Mouse (Mus musculus) G1E (cell line): Measurements from ENCODE around the gene Glrx2. TPM values are rescaled to one million over a fixed set of nuclear protein-coding genes. Genes with fewer than 3 reads are reported as not detected.

ENCODE experiments used
- ATAC-seq: 2 replicates; pipeline ENCODE4 v1.8.0; 2016; ENCODE audit warnings: mild to moderate bottlenecking; ENCODE audit not compliant: insufficient number of reproducible peaks, poor library complexity, low FRiP score, severe bottlenecking; ENCODE audit errors: extremely low read depth
- DNase-seq: peaks from one replicate; pipeline ENCODE4 v3.0.0; 2012; ENCODE audit warnings: low spot score
- H3K27me3 ChIP-seq: 2 replicates; pipeline ENCODE4 v1.6.1; 2012; ENCODE audit warnings: mild to moderate bottlenecking, low read length, inconsistent platforms; ENCODE audit not compliant: insufficient read depth
- H3K36me3 ChIP-seq: replicated peaks from 2 replicates; pipeline ENCODE3; 2012; ENCODE audit warnings: mild to moderate bottlenecking, inconsistent platforms
- H3K4me1 ChIP-seq: 2 replicates; pipeline ENCODE4 v1.6.1; 2012; ENCODE audit warnings: low read depth, low read length, inconsistent platforms, mixed read lengths; ENCODE audit not compliant: insufficient read depth
- H3K4me3 ChIP-seq: 2 replicates; pipeline ENCODE4 v1.5.1; 2012; ENCODE audit warnings: low read depth, mild to moderate bottlenecking, inconsistent platforms, low read length, moderate library complexity, mixed read lengths
- H3K9me3 ChIP-seq: replicated peaks from 2 replicates; pipeline ENCODE4 v1.6.1; 2012; ENCODE audit warnings: inconsistent platforms
- CTCF ChIP-seq: IDR thresholded peaks from 2 replicates; pipeline ENCODE4 v1.5.1; 2012; ENCODE audit warnings: low read depth, low read length, inconsistent platforms, mixed read lengths
- GATA1 ChIP-seq: IDR thresholded peaks from 2 replicates; pipeline ENCODE4 v1.6.1; 2012; ENCODE audit warnings: borderline replicate concordance, low read length, inconsistent platforms, mixed read lengths
- GATA2 ChIP-seq: IDR thresholded peaks from 2 replicates; pipeline ENCODE4 v1.6.1; 2012; ENCODE audit warnings: low read depth, low read length, inconsistent platforms, borderline replicate concordance
- POLR2AphosphoS5 ChIP-seq: IDR thresholded peaks from 2 replicates; pipeline ENCODE4 v1.6.1; 2012; ENCODE audit warnings: low read depth, low read length, inconsistent platforms; ENCODE audit not compliant: insufficient replicate concordance
- TAL1 ChIP-seq: conservative IDR thresholded peaks from 2 replicates; pipeline ENCODE4 v1.6.1; 2012; ENCODE audit warnings: low read depth, low read length, inconsistent platforms, mixed read lengths
- polyA plus RNA-seq: library from polyadenylated mRNA; stranded (reverse); fragments of >175 nt; gene quantifications from 2 replicates; pipeline ENCODE4 v1.2.3, GENCODE M21; 2012
- total RNA-seq, 2 experiments: library from RNA; stranded (forward) in 1 of 2; stranded (reverse) in 1 of 2; fragments of 200-1000 nt in 1 of 2; fragments of >200 nt in 1 of 2; fragmentation: Nextera tagmentation in 1 of 2; gene quantifications; 2 replicates each; pipeline ENCODE4 v1.2.3; 2014 to 2017

Gene Glrx2
- total and polyA plus RNA-seq, 3 experiments, result 41.4 to 173 (median 107) TPM

DNA sequence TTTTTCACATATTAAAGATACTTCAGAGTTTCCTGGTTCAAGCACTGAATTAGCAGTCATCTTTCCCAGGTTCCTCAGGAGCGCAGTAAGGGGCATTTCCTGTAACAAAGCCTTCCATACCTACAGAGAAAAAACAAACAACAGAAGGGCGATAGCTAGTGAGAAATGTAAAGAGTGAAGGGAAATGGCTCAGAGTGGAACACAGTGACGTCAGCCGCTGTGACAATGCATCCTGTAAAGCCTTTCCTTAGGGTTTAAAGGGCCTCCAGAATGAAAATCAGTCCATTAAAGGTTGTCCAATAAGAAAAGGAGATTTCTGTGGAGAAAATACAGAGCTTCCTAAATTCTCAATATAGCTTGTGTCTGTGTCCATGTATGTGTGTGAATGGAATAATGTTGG lies 49.7 kb downstream of the Glrx2 start:
- Histone ChIP-seq H3K36me3 (peaks cover 42% of the 10 kb centered on the region), H3K4me3 (no peak overlapping the region), H3K27me3 (no peaks in the 10 kb centered on the region), H3K4me1 (peaks cover 10% of the 10 kb centered on the region), H3K9me3 (no peaks in the 10 kb centered on the region)
- ATAC-seq, result no peak
- no peak for DNase-seq
- TF ChIP-seq POLR2AphosphoS5 (no peak), TAL1 (no peak), GATA1 (no peak)

DNA sequence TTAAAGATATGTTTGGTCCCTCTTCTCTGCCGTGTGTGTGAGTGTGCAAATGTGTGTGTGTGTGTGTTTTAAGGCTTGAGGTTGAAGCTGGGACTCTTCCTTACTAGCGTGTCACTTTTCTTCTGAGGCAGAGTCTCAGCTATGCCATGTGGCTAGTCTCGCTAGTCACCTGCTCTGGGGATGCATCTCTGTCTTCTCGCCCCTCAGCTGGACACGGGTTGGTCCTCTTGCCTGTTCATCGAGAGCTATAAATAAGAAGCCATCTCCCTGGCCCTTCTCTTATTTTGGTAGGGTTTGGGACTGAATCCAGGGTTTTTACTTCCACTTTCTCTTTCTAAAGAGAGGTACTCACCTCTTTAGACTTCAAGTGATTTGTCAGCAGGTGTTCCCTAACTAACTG lies 50.1 kb downstream of the Glrx2 start:
- no peak for TF ChIP-seq GATA1
- no peak for TF ChIP-seq CTCF
- TF ChIP-seq GATA2, result no peak
- TF ChIP-seq POLR2AphosphoS5, result no peak
- no peak for TF ChIP-seq TAL1
- DNase-seq, result no peak
- no peaks in the 10 kb centered on the region for H3K27me3 ChIP-seq
- ATAC-seq, result no peak
- peaks cover 38% of the 10 kb centered on the region for H3K36me3 ChIP-seq
- H3K4me3 ChIP-seq, result no peak overlapping the region
- no peaks in the 10 kb centered on the region for H3K9me3 ChIP-seq
- peaks cover 6% of the 10 kb centered on the region for H3K4me1 ChIP-seq

DNA sequence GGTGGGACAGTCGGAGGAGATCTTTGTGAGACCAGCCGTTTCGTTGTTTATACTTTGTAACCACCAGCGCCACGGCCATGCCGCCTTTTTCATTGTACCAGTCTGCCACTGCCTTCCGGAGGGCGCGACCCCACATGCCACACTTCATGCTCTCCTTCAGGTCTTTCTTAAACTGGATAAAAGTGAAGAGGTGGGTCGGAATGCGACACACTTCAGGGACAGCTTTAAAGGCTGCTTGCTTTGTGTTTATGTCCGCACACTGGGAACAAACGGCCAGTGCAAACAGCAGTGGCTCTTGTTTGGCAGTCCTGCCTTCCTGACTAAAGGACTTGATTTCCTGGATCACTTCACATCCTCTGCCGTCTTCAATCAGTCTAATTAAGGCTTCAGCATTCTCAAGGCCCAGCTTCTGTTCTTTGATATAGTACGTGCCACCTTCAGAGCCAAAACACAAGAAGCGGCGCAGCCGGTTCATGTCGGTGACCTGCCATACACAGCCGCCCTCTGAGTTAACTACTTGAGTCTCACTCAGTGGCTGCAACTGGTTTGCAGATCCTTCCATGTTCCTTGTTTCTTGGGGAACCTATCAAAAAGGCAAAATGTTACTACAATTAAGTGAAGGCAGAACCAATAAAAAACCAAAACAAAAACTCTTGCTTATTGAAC lies 54.4 kb downstream of the Glrx2 start:
- no peak overlapping the region for H3K4me3 ChIP-seq
- H3K36me3 ChIP-seq, result peaks cover 28% of the 10 kb centered on the region
- TF ChIP-seq POLR2AphosphoS5 (no peak), GATA2 (no peak), CTCF (no peak), GATA1 (no peak), TAL1 (no peak)
- peaks cover 30% of the 10 kb centered on the region for H3K4me1 ChIP-seq
- no peaks in the 10 kb centered on the region for H3K27me3 ChIP-seq
- DNase-seq (no peak), ATAC-seq (no peak)
- H3K9me3 ChIP-seq, result no peaks in the 10 kb centered on the region

DNA sequence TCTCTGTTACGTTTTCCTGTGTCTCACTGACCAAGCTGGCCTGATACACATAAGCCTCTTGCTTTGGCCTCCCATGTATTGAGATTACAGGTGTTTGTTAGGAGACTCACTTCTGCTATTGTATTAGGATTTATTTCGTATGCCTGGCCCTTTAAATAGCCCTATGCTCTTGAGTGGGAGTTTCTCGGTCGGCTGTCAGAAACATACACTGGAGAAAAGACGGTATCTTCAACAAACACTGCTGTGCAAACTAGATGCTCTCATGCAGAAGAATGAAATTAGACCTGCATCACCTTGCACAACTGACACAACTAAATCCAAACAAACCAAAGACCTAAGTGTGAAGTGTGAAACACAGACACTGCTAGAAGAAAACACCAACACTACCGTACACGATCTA lies 56.9 kb downstream of the Glrx2 start:
- ATAC-seq (no peak), DNase-seq (no peak)
- no peak overlapping the region for H3K4me3 ChIP-seq

DNA sequence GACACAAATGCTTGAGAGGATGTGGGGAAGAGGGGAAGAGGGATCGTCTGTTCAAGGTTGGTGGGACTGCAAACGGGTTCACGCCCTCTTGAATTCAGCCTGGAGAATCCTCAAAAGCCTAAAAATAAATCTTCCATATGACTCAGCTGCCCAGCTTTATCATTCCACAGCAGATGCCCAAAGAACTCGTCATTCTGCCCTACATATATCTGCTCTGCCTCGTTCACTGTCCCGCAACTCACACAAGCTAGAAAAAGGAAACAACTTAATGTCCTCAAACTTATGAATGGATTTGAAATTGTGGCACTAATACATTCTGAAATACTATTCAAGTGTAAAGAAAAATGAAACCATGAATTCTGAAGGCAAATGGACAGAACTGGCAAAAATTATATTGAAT lies 57.8 kb downstream of the Glrx2 start:
- TF ChIP-seq GATA2 (no peak), TAL1 (no peak), GATA1 (no peak), CTCF (no peak), POLR2AphosphoS5 (no peak)
- H3K4me1 ChIP-seq, result peaks cover 42% of the 10 kb centered on the region

More for the DNA sequence above, 56.9 kb downstream of the Glrx2 start:
- no peaks in the 10 kb centered on the region for H3K9me3 ChIP-seq
- H3K27me3 ChIP-seq, result no peaks in the 10 kb centered on the region
- TF ChIP-seq TAL1 (no peak), POLR2AphosphoS5 (no peak), GATA1 (no peak)
- peaks cover 16% of the 10 kb centered on the region for H3K36me3 ChIP-seq
- H3K4me1 ChIP-seq, result peaks cover 36% of the 10 kb centered on the region

DNA sequence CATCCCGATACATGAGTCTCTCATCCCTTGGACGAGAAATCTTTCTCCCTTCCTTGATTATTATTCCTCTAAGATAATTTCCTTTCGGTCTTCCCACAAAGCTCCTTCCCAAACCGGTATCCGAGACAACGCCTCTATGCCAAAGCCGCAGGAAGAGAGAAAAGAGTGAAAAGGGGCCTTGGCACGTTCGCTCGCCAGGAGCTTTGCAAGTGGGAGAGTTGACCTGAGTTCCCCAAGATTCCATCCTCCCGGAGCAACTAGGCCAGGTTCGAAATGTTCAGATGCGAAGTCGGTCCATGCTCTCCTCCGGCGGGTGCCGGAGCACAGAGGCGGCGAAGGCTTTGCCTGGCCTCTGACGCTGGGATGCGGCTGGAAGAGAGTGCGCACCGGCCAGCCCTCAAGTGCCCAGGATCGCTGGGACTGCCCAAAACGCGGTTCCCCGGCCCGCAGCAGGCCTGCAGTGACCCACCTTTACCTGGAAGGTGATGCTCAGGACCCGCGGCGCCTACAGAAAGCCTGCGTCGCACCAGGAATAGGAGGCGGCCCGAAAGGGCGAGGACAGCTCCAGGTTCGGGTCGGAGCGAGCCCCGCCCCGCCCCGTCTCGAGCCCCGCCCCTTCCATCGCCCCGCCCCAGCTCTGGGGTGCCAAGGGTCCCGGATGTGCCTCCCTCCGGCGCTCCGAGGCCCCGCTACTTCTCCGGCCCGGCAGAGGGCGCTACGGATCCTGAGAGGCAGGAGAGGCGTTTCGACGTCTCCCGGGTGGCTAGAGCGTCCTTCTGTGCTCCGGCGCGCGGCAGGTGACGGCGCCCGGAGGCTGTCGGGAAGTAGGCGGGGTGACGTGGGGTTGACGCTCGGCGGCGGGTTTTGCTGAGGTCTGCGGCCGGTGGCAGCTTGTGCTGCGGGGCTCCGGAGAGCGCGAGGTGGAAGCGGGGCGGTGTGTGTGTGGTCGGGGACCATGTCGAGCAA lies 60.6 kb downstream of the Glrx2 start, which contains the start of the genes Trove2 and Uchl5:
Trove2 (minus strand) TSS at position 623 of the 966 bp plus-strand sequence.
Uchl5 (plus strand) TSS at position 827 of the 966 bp plus-strand sequence.
- Histone ChIP-seq H3K9me3 (no peaks in the 10 kb centered on the region), H3K4me1 (peaks cover 53% of the 10 kb centered on the region), H3K4me3 (peak within 1 kb of the TSS; percentile 74), H3K27me3 (no peaks in the 10 kb centered on the region), H3K36me3 (peaks cover 19% of the 10 kb centered on the region)
- ATAC-seq, result peak; percentile 88
- peak; percentile 98 for DNase-seq
- TF ChIP-seq POLR2AphosphoS5 (no peak), CTCF (no peak), GATA1 (no peak), GATA2 (no peak)

More for the DNA sequence above, 57.8 kb downstream of the Glrx2 start:
- no peak for DNase-seq
- H3K27me3 ChIP-seq, result no peaks in the 10 kb centered on the region
- H3K4me3 ChIP-seq, result no peak overlapping the region
- H3K9me3 ChIP-seq, result no peaks in the 10 kb centered on the region
- ATAC-seq, result no peak
- peaks cover 14% of the 10 kb centered on the region for H3K36me3 ChIP-seq
